Mouse (Mus musculus) megakaryocyte progenitor cell, adult 5-6 weeks (primary cell): ENCODE results near the gene Olfr1204. TPM values are rescaled to one million over a fixed set of nuclear protein-coding genes. Genes with fewer than 3 reads are reported as not detected.

Experiments used
- ATAC-seq: replicated peaks from 2 replicates; pipeline ENCODE4 v1.8.0; 2016; ENCODE audit warnings: mild to moderate bottlenecking, moderate TSS enrichment, inconsistent platforms; ENCODE audit not compliant: poor library complexity
- total RNA-seq, 2 experiments: library from RNA; stranded (forward) in 1 of 2; stranded (reverse) in 1 of 2; fragments of 157-497, 149-512 nt in 1 of 2; fragments of 200-1000 nt in 1 of 2; gene quantifications; 2 replicates each; pipeline versions ENCODE4 v1.2.3 to v1.2.4; 2015 to 2017

Olfr1204 gene
- not detected in 2 replicates for total RNA-seq (2015)
- total RNA-seq (2017) = not detected in 2 replicates

DNA sequence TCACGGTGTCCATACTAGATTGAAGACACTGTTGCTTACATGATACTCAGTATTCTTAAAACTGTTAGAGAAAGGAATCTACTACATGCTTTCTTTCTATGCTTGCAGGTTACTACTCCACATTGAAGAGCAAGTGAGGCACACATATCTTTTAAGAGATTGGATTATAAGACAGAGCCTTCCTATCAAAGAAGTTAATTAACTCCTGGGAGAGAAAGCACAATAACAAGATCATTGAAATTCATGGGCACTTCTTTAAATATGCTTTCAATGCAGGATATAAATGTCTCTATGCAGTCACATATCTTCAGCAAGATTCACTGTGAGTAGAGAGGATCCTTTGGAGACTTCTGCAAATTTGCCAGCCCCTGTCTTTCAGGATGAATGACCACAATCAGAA, at the start of gene Olfr1204:
TSS of gene Olfr1204 (plus strand) at position 301 of the 400 bp plus-strand sequence.
- ATAC-seq = no peak

DNA sequence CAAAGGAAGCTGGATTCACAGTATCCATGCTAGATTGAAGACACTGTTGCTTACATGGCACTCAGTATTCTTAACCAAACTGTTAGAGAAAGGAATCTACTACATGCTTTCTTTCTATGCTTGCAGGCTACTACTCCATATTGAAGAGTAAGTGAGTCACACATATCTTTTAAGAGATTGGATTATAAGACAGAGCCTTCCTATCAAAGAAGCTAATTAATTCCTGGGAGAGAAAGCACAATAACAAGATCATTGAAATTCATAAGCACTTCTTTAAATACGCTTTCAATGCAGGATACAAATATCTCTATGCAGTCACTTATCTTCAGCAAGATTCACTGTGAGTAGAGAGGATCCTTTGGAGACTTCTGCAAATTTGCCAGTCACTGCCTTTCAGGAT, 34.9 kb upstream of the Olfr1204 start, which contains the start of gene Olfr1202:
TSS of gene Olfr1202 (plus strand) at position 301 of the 400 bp plus-strand sequence.
- ATAC-seq = no peak

DNA sequence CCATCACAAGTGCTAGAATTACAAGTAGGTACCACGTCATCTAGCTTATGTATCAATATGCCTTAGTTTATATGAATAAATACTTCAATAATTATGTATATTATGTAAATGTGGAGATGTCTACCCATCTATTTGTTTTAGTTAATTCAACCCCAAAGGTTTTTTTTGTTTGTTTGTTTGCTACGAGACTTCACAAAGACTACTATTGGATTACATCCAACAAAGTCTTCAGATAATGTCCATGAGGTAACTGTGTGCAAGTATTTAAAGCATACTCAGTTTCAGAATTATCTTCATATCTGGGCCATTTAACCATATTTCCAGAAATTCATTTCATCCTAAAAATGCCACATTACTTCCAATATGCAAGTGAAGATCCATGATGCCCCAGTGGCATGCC, 19.7 kb upstream of the Olfr1204 start, which contains the start of gene Olfr1205:
TSS of gene Olfr1205 (plus strand) at position 301 of the 400 bp plus-strand sequence.
- no peak for ATAC-seq

DNA sequence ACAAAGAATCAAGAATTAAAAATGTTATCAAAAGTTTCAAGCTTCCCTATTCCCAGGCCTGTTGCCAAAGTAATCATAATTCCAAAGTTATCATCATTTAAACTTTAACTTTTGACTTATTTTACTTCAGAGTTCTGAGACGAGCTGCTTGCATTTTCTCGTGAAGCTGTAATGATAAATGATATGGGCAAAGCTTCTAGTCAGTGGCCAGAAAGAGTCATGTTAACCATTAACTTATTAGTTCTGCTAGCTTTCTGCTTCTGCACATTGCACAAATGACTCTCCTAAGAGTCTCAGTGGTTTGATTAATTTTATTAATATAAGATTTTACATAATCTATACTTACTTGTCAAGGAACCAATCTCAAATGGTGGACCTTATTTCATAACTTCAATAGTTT, 10.6 kb upstream of the Olfr1204 start:
- no peak for ATAC-seq

DNA sequence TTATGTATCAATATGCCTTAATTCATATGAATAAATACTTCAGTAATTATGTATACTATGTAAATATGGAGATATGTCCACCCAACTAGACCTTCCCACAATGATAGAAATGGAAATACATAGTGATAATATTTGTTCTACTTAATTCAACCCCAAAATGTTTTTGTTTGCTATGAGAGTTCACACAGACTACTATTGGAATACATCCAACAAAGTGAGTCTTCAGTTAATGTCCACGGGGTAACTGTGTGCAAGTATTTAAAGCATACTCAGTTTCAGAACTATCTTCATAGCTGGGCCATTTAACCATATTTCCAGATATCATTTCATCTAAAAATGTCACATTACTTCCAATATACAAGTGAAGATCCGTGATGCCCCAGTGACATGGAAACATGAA, 13.8 kb downstream of the Olfr1204 start, which contains the start of gene Olfr1206:
TSS of gene Olfr1206 (plus strand) at position 301 of the 400 bp plus-strand sequence.
- ATAC-seq = no peak

DNA sequence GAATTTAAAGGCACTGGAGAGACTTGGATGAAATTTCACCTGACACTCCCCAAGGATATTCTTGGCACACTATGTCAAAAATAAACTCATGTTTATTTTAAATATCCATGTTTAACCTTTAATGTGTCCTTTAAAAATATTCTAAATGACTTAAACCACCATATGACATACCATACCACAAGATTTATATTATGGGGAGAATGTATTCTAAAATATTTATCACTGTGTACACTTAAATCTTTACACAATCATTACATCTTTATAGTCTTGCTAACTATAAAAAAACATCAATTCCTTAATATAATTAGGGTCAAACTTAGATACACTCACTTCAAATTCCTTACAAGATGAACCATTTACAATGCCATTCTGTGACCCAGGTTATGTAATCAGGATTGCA, 53.1 kb downstream of the Olfr1204 start, which contains the start of gene Olfr1208:
TSS of gene Olfr1208 (minus strand) at position 101 of the 400 bp plus-strand sequence.
- ATAC-seq = no peak

Other genes starting within 250 kb of the Olfr1204 start
- gene Olfr1191-ps1, start 208.8 kb upstream of the Olfr1204 start, total RNA-seq (2015) = not detected in 2 replicates
- gene Olfr1191-ps1, start 208.8 kb upstream of the Olfr1204 start, total RNA-seq (2017) = not detected in 2 replicates
- not detected in 2 replicates for gene Olfr1192-ps1, start 200.8 kb upstream of the Olfr1204 start, total RNA-seq (2015)
- gene Olfr1192-ps1, start 200.8 kb upstream of the Olfr1204 start, total RNA-seq (2017) = not detected in 2 replicates
- gene Olfr1193, start 173.7 kb upstream of the Olfr1204 start, total RNA-seq (2015) = not detected in 2 replicates
- gene Olfr1193, start 173.7 kb upstream of the Olfr1204 start, total RNA-seq (2017) = not detected in 2 replicates
- not detected in 2 replicates for gene Olfr1195, start 160.1 kb upstream of the Olfr1204 start, total RNA-seq (2015)
- not detected in 2 replicates for gene Olfr1195, start 160.1 kb upstream of the Olfr1204 start, total RNA-seq (2017)
- gene Olfr1196, start 144.7 kb upstream of the Olfr1204 start, total RNA-seq (2015) = not detected in 2 replicates
- gene Olfr1196, start 144.7 kb upstream of the Olfr1204 start, total RNA-seq (2017) = not detected in 2 replicates
- not detected in 2 replicates for gene Olfr1197, start 116.9 kb upstream of the Olfr1204 start, total RNA-seq (2015)
- not detected in 2 replicates for gene Olfr1197, start 116.9 kb upstream of the Olfr1204 start, total RNA-seq (2017)
- gene Olfr1198, start 97.9 kb upstream of the Olfr1204 start, total RNA-seq (2015) = not detected in 2 replicates
- gene Olfr1198, start 97.9 kb upstream of the Olfr1204 start, total RNA-seq (2017) = not detected in 2 replicates
- not detected in 2 replicates for gene Olfr1199, start 88.8 kb upstream of the Olfr1204 start, total RNA-seq (2015)
- not detected in 2 replicates for gene Olfr1199, start 88.8 kb upstream of the Olfr1204 start, total RNA-seq (2017)
- not detected in 2 replicates for gene Olfr1200, start 78.8 kb upstream of the Olfr1204 start, total RNA-seq (2015)
- not detected in 2 replicates for gene Olfr1200, start 78.8 kb upstream of the Olfr1204 start, total RNA-seq (2017)
- not detected in 2 replicates for gene Olfr1201, start 56.3 kb upstream of the Olfr1204 start, total RNA-seq (2015)
- gene Olfr1201, start 56.3 kb upstream of the Olfr1204 start, total RNA-seq (2017) = not detected in 2 replicates
- gene Olfr1202, start 34.8 kb upstream of the Olfr1204 start, total RNA-seq (2015) = not detected in 2 replicates
- not detected in 2 replicates for gene Olfr1202, start 34.8 kb upstream of the Olfr1204 start, total RNA-seq (2017)
- not detected in 2 replicates for gene Olfr1205, start 19.6 kb upstream of the Olfr1204 start, total RNA-seq (2015)
- gene Olfr1205, start 19.6 kb upstream of the Olfr1204 start, total RNA-seq (2017) = not detected in 2 replicates
- gene Olfr1206, start 13.9 kb downstream of the Olfr1204 start, total RNA-seq (2015) = not detected in 2 replicates
- gene Olfr1206, start 13.9 kb downstream of the Olfr1204 start, total RNA-seq (2017) = not detected in 2 replicates
- gene Olfr1208, start 53.0 kb downstream of the Olfr1204 start, total RNA-seq (2015) = not detected in 2 replicates
- not detected in 2 replicates for gene Olfr1208, start 53.0 kb downstream of the Olfr1204 start, total RNA-seq (2017)
- not detected in 2 replicates for gene Olfr1209, start 65.9 kb downstream of the Olfr1204 start, total RNA-seq (2015)
- not detected in 2 replicates for gene Olfr1209, start 65.9 kb downstream of the Olfr1204 start, total RNA-seq (2017)
- not detected in 2 replicates for gene Olfr1211, start 88.8 kb downstream of the Olfr1204 start, total RNA-seq (2015)
- gene Olfr1211, start 88.8 kb downstream of the Olfr1204 start, total RNA-seq (2017) = not detected in 2 replicates
- gene Olfr1212, start 104.7 kb downstream of the Olfr1204 start, total RNA-seq (2015) = not detected in 2 replicates
- gene Olfr1212, start 104.7 kb downstream of the Olfr1204 start, total RNA-seq (2017) = not detected in 2 replicates
- not detected in 2 replicates for gene Gm13762, start 131.0 kb downstream of the Olfr1204 start, total RNA-seq (2015)
- not detected in 2 replicates for gene Gm13762, start 131.0 kb downstream of the Olfr1204 start, total RNA-seq (2017)
- not detected in 2 replicates for gene Olfr1214, start 143.4 kb downstream of the Olfr1204 start, total RNA-seq (2015)
- not detected in 2 replicates for gene Olfr1214, start 143.4 kb downstream of the Olfr1204 start, total RNA-seq (2017)
- gene Olfr1215, start 157.7 kb downstream of the Olfr1204 start, total RNA-seq (2015) = not detected in 2 replicates
- not detected in 2 replicates for gene Olfr1215, start 157.7 kb downstream of the Olfr1204 start, total RNA-seq (2017)
- not detected in 2 replicates for gene Olfr1216, start 169.0 kb downstream of the Olfr1204 start, total RNA-seq (2015)
- gene Olfr1216, start 169.0 kb downstream of the Olfr1204 start, total RNA-seq (2017) = not detected in 2 replicates
- not detected in 2 replicates for gene Olfr1217, start 182.8 kb downstream of the Olfr1204 start, total RNA-seq (2015)
- not detected in 2 replicates for gene Olfr1217, start 182.8 kb downstream of the Olfr1204 start, total RNA-seq (2017)
- not detected in 2 replicates for gene Olfr1218, start 211.9 kb downstream of the Olfr1204 start, total RNA-seq (2015)
- not detected in 2 replicates for gene Olfr1218, start 211.9 kb downstream of the Olfr1204 start, total RNA-seq (2017)
- gene Olfr1219, start 234.2 kb downstream of the Olfr1204 start, total RNA-seq (2015) = not detected in 2 replicates
- gene Olfr1219, start 234.2 kb downstream of the Olfr1204 start, total RNA-seq (2017) = not detected in 2 replicates